Mouse (Mus musculus): ENCODE results near the gene Dnmt1. TPM values are rescaled to one million over a fixed set of nuclear protein-coding genes. Genes with fewer than 3 reads are reported as not detected.
A peak's percentile ranks its signal among the peaks of the same experiment; 100 is the strongest.

Dnmt1 gene
- total and polyA plus RNA-seq, 3 experiments = 412 to 1,953 (median 681) TPM

DNA sequence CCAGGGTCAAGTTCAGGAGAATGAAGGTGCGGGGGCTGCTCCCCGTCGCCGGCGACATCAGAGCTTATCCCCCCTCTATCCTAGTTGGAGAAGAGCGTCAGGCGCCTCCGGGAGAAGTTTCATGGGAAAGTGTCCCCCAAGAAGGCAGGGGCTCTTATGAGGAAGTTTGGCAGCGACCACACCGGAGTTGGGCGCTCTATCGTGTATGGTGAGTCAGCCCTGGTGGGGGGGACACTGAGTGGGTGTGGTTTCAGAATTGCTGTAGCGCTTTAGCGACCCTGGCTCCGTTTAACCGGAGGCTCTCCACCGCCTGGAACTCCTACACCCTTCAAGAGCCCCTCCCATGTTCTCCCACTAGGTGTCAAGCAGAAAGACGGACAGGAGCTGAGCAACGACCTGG, 90.4 kb downstream of the Dnmt1 start:
- peak; percentile 96 for DNase-seq (ENCODE audit: low read depth, low spot score)
- peaks cover 15% of the 10 kb centered on the region for H3K79me2 ChIP-seq (ENCODE audit: control insufficient read depth, insufficient read depth, low read length, poor library complexity)
- H3K27ac ChIP-seq (ENCODE audit: control insufficient read depth, low read depth, low read length) = peak overlapping the region; percentile 54
- no peaks in the 10 kb centered on the region for H3K9me3 ChIP-seq (replicated peaks; ENCODE audit: insufficient read depth, low read length)
- TF ChIP-seq POLR2AphosphoS5 (IDR thresholded peaks at IDR 0.05; ENCODE audit: borderline replicate concordance, low read depth, low read length) = peak; percentile 83; the same call in 1 of the 2 replicates
- no peak for TF ChIP-seq HCFC1 (IDR thresholded peaks at IDR 0.05; ENCODE audit: low read depth, low read length)
- no peak for TF ChIP-seq E2F4 (IDR thresholded peaks at IDR 0.05; ENCODE audit: borderline replicate concordance, low read depth, low read length)
- TF ChIP-seq POLR2A (IDR thresholded peaks at IDR 0.05; ENCODE audit: control insufficient read depth in 1 of 2, insufficient read depth in 1 of 2, low read depth in 1 of 2, low read length in 2 of 2, poor library complexity in 1 of 2) = peak in 1 of 2 experiments; percentile 74; a peak in 2 of 4 replicates
- peak; percentile 88 for TF ChIP-seq TBP (IDR thresholded peaks at IDR 0.05; ENCODE audit: low read depth, low read length)
- TF ChIP-seq POLR2AphosphoS2 (IDR thresholded peaks at IDR 0.05; ENCODE audit: low read length) = no peak
- no peak for TF ChIP-seq ELF1 (IDR thresholded peaks at IDR 0.05; ENCODE audit: low read depth, low read length)
- TF ChIP-seq RAD21 (IDR thresholded peaks at IDR 0.05; ENCODE audit: low read depth, low read length) = no peak
- TF ChIP-seq GATA1 (IDR thresholded peaks at IDR 0.05; ENCODE audit: low read depth, low read length) = 0 out of 2 replicates have a peak, but pooled peaks have one; percentile 18
- no peak for TF ChIP-seq USF1 (IDR thresholded peaks at IDR 0.05; ENCODE audit: low read depth, low read length)
- no peak for TF ChIP-seq USF2 (IDR thresholded peaks at IDR 0.05; ENCODE audit: borderline replicate concordance in 1 of 2, insufficient read depth in 1 of 2, low read depth in 1 of 2, low read length in 2 of 2)
- TF ChIP-seq NELFE (IDR thresholded peaks at IDR 0.05; ENCODE audit: low read depth, low read length) = no peak
- peaks cover 14 to 33% of the 10 kb centered on the region in 2 experiments for H3K4me1 ChIP-seq (ENCODE audit: control insufficient read depth in 1 of 2, insufficient read depth in 2 of 2, low read length in 2 of 2)
- peaks cover 23 to 25% of the 10 kb centered on the region in 2 experiments for H3K36me3 ChIP-seq (ENCODE audit: control insufficient read depth in 1 of 2, insufficient read depth in 2 of 2, low read length in 2 of 2)
- peak overlapping the region; percentile 78 for H3K9ac ChIP-seq (ENCODE audit: control insufficient read depth, low read depth, low read length, poor library complexity, severe bottlenecking)
- peak overlapping the region; percentile 62 to 90 for H3K4me3 ChIP-seq (ENCODE audit: control insufficient read depth in 1 of 2, insufficient read depth in 1 of 2, low read depth in 2 of 2, low read length in 2 of 2)
- H3K27me3 ChIP-seq (ENCODE audit: control insufficient read depth in 1 of 2, insufficient read depth in 2 of 2, low read length in 2 of 2) = peaks cover 0 to 2% of the 10 kb centered on the region in 2 experiments; a peak in 1 of 4 replicates

DNA sequence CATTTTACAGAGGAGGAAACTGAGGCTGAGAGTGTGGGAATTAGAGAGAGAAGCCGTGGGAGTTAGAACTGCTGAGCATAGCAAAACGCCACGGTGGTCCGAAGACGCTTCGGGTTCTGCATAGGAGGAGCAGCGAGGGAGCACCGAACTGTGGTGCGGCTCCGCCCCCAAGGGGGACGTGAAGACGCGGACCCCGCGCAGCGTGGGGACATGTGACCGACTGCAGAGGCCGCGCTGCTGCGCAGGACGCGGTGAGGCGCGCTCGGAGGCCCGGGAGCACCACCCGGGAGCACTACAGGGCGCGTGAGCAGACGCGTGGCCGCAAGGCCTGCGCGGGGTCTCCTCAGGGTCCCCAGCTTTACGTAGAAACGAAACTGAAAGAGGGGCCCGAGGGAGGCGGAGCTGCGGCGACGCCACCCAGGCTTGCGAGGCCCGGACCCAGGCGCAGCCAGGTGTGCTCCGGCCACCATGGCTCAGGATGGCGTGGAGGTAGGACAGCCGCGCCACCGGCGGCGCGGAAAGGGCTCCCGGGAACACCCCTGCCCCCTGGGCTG, 91.2 kb downstream of the Dnmt1 start, which contains the start of gene A230050P20Rik:
TSS of gene A230050P20Rik (plus strand) at position 195 of the 554 bp plus-strand sequence.
- peak within 1 kb of the TSS; percentile 78 for H3K9ac ChIP-seq (ENCODE audit: control insufficient read depth, low read depth, low read length, poor library complexity, severe bottlenecking)
- peak within 1 kb of the TSS; percentile 54 for H3K27ac ChIP-seq (ENCODE audit: control insufficient read depth, low read depth, low read length)
- peaks cover 23% of the 10 kb centered on the region in 2 experiments for H3K36me3 ChIP-seq (ENCODE audit: control insufficient read depth in 1 of 2, insufficient read depth in 2 of 2, low read length in 2 of 2)
- H3K27me3 ChIP-seq (ENCODE audit: control insufficient read depth in 1 of 2, insufficient read depth in 2 of 2, low read length in 2 of 2) = peaks cover 0 to 2% of the 10 kb centered on the region in 2 experiments; a peak in 1 of 4 replicates
- DNase-seq (ENCODE audit: low read depth, low spot score) = peak; percentile 97
- H3K4me3 ChIP-seq (ENCODE audit: control insufficient read depth in 1 of 2, insufficient read depth in 1 of 2, low read depth in 2 of 2, low read length in 2 of 2) = peak within 1 kb of the TSS; percentile 62 to 90
- peaks cover 14% of the 10 kb centered on the region for H3K79me2 ChIP-seq (ENCODE audit: control insufficient read depth, insufficient read depth, low read length, poor library complexity)
- H3K4me1 ChIP-seq (ENCODE audit: control insufficient read depth in 1 of 2, insufficient read depth in 2 of 2, low read length in 2 of 2) = peaks cover 14 to 33% of the 10 kb centered on the region in 2 experiments
- H3K9me3 ChIP-seq (replicated peaks; ENCODE audit: insufficient read depth, low read length) = no peaks in the 10 kb centered on the region
- TF ChIP-seq UBTF (IDR thresholded peaks at IDR 0.05; ENCODE audit: borderline replicate concordance, insufficient read depth, low read depth, low read length) (peak; percentile 67; the same call in 1 of the 2 replicates), MYB (IDR thresholded peaks at IDR 0.05; ENCODE audit: low read depth, low read length) (no peak), KAT2A (conservative IDR thresholded peaks at IDR 0.05; ENCODE audit: low read depth, low read length) (no peak), POLR2A (IDR thresholded peaks at IDR 0.05; ENCODE audit: control insufficient read depth in 1 of 2, insufficient read depth in 1 of 2, low read depth in 1 of 2, low read length in 2 of 2, poor library complexity in 1 of 2) (peak in 1 of 2 experiments; percentile 82; a peak in 2 of 4 replicates), POLR2AphosphoS5 (IDR thresholded peaks at IDR 0.05; ENCODE audit: borderline replicate concordance, low read depth, low read length) (no peak), TBP (IDR thresholded peaks at IDR 0.05; ENCODE audit: low read depth, low read length) (peak; percentile 83)
